Comparison of ENCODE assay signal across 20 mouse cellular contexts in the genomic region with DNA sequence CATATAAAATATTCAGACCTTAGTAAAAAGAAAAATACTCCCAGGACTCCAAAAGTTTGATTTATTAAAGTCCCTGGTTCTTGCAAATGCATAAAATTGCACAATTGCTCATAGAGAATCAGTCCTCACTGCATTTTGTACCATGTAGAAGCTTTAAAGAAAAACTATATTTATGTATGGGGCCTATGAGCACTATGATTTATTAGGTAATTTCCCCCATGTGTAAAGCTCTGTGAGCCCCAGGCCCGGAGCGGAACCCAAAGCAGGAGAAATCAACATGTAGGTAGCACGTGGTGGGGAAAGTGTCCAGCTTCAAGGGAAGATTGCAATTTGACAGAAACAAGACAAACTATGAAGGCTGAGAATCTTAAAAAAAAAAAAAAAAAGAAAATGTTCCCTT.
"Had no signal": no experiment of that assay in that cellular context is flagged by ENCODE, and none has a peak within 500 bp of the region (broad histone marks: within the 10 kb centered on the region; RNA-seq: fewer than 3 reads in every experiment).

No protein-coding gene starts in this region.

- H3K4me2 ChIP-seq: lung, embryonic 15.5 days; midbrain, embryonic 11.5 days; midbrain, embryonic 13.5 days; midbrain, embryonic 15.5 days; neural tube, embryonic 13.5 days; neural tube, embryonic 15.5 days; stomach, embryonic 15.5 days had no signal

- H3K4me1 ChIP-seq: lung, embryonic 15.5 days; megakaryocyte, embryonic 14.5 days; midbrain, embryonic 13.5 days; midbrain, embryonic 15.5 days; neural tube, embryonic 13.5 days; neural tube, embryonic 15.5 days; stomach, embryonic 15.5 days had no signal

- H3K9ac ChIP-seq: liver, postnatal 0 days; lung, embryonic 15.5 days; midbrain, embryonic 13.5 days; midbrain, embryonic 15.5 days; neural tube, embryonic 13.5 days; neural tube, embryonic 15.5 days; stomach, embryonic 15.5 days had no signal

- H3K27ac ChIP-seq: lung, embryonic 15.5 days; macrophage; midbrain, embryonic 13.5 days; midbrain, embryonic 15.5 days; neural tube, embryonic 13.5 days; neural tube, embryonic 15.5 days; stomach, embryonic 15.5 days; stomach, postnatal 0 days had no signal

- H3K4me3 ChIP-seq: lung, embryonic 15.5 days; megakaryocyte, embryonic 14.5 days; midbrain, embryonic 13.5 days; midbrain, embryonic 15.5 days; neural tube, embryonic 13.5 days; neural tube, embryonic 15.5 days; stomach, embryonic 15.5 days had no signal

- DNase-seq: liver, postnatal 0 days; lung, adult 2 months; lung, postnatal 14 days; lung, postnatal 36 days; retina, postnatal 1 day; right cerebral cortex, adult 18-20 months; thymus, adult 2 months; thymus, postnatal 25 days; thymus, postnatal 4 days had no signal

- H3K36me3 ChIP-seq: lung, embryonic 15.5 days; midbrain, embryonic 13.5 days; midbrain, embryonic 15.5 days; neural tube, embryonic 13.5 days; neural tube, embryonic 15.5 days; stomach, embryonic 15.5 days had no signal

- H3K27me3 ChIP-seq: lung, embryonic 15.5 days; megakaryocyte, embryonic 14.5 days; midbrain, embryonic 13.5 days; midbrain, embryonic 15.5 days; neural tube, embryonic 13.5 days; neural tube, embryonic 15.5 days; stomach, embryonic 15.5 days had no signal

- H3K9me3 ChIP-seq: lung, embryonic 15.5 days; megakaryocyte, embryonic 14.5 days; midbrain, embryonic 13.5 days; midbrain, embryonic 15.5 days; neural tube, embryonic 13.5 days; neural tube, embryonic 15.5 days; stomach, embryonic 15.5 days had no signal

- ATAC-seq: liver, postnatal 0 days; lung, postnatal 0 days; midbrain, embryonic 13.5 days; midbrain, embryonic 15.5 days had no signal
